Mouse (Mus musculus): Measurements from ENCODE around the gene Tmprss6. TPM values are rescaled to one million over a fixed set of nuclear protein-coding genes. Genes with fewer than 3 reads are reported as not detected.

Gene Tmprss6
- polyA plus RNA-seq, 1 experiment from 2014 or later = 0.23 TPM

- Histone ChIP-seq H3K9ac (no peak overlapping the region), H3K4me2 (no peak overlapping the region), H3K27ac (no peak overlapping the region), H3K4me3 (no peak overlapping the region), H3K9me3 (0 out of 2 replicates have a peak, but pooled peaks cover 4% of the 10 kb centered on the region), H3K36me3 (no peaks in the 10 kb centered on the region), H3K27me3 (peaks cover 7% of the 10 kb centered on the region; the same call in 1 of the 2 replicates), H3K4me1 (replicated peaks) (no peaks in the 10 kb centered on the region)
- WGBS = 86% methylated on average over 1 of the region's 1 CpGs
- no peak for ATAC-seq (ENCODE audit: low FRiP score)
These were observed 35.6 kb upstream of the Tmprss6 start for GRCm38 (mm10) chr15:78504013-78504412.

GRCm38 (mm10) chr15:78502437-78503132 is 34.2 kb upstream of the Tmprss6 start:
- 88% methylated on average over 18 of the region's 18 CpGs for WGBS
- no peak overlapping the region for H3K9ac ChIP-seq
- H3K4me1 ChIP-seq (replicated peaks) = no peaks in the 10 kb centered on the region
- peaks cover 7% of the 10 kb centered on the region; the same call in 1 of the 2 replicates for H3K27me3 ChIP-seq
- 0 out of 2 replicates have a peak, but pooled peaks cover 4% of the 10 kb centered on the region for H3K9me3 ChIP-seq
- no peak overlapping the region for H3K27ac ChIP-seq
- H3K4me3 ChIP-seq = no peak overlapping the region
- no peaks in the 10 kb centered on the region for H3K36me3 ChIP-seq
- ATAC-seq (ENCODE audit: low FRiP score) = no peak
- no peak overlapping the region for H3K4me2 ChIP-seq

- no peak within 1 kb of the TSS for H3K9ac ChIP-seq
- WGBS = 91% methylated on average over 11 of the region's 11 CpGs
- no peaks in the 10 kb centered on the region for H3K4me1 ChIP-seq (replicated peaks)
- H3K4me3 ChIP-seq = no peak within 1 kb of the TSS
- no peaks in the 10 kb centered on the region for H3K36me3 ChIP-seq
- 0 out of 2 replicates have a peak, but pooled peaks cover 3% of the 10 kb centered on the region for H3K27me3 ChIP-seq
- no peak for ATAC-seq (ENCODE audit: low FRiP score)
- no peak within 1 kb of the TSS for H3K4me2 ChIP-seq
- no peak within 1 kb of the TSS for H3K27ac ChIP-seq
- H3K9me3 ChIP-seq = no peaks in the 10 kb centered on the region
These were observed 26.6 kb upstream of the Tmprss6 start, which contains the start of gene Il2rb for GRCm38 (mm10) chr15:78494968-78495406. TSS of gene Il2rb (minus strand) at chr15:78495271.

GRCm38 (mm10) chr15:78493401-78494010 is 25.1 kb upstream of the Tmprss6 start:
- Histone ChIP-seq H3K4me1 (replicated peaks) (no peaks in the 10 kb centered on the region), H3K4me3 (no peak overlapping the region), H3K36me3 (no peaks in the 10 kb centered on the region), H3K9ac (no peak overlapping the region), H3K27ac (no peak overlapping the region), H3K4me2 (no peak overlapping the region), H3K9me3 (no peaks in the 10 kb centered on the region), H3K27me3 (no peaks in the 10 kb centered on the region; the same call in 1 of the 2 replicates)
- 85% methylated on average over 10 of the region's 10 CpGs for WGBS
- ATAC-seq (ENCODE audit: low FRiP score) = no peak

- 87% methylated on average over 3 of the region's 3 CpGs for WGBS
- Histone ChIP-seq H3K9ac (no peak overlapping the region), H3K4me2 (no peak overlapping the region), H3K9me3 (no peaks in the 10 kb centered on the region), H3K4me3 (no peak overlapping the region), H3K27ac (no peak overlapping the region), H3K36me3 (no peaks in the 10 kb centered on the region), H3K27me3 (no peaks in the 10 kb centered on the region; the same call in 1 of the 2 replicates), H3K4me1 (replicated peaks) (no peaks in the 10 kb centered on the region)
- ATAC-seq (ENCODE audit: low FRiP score) = no peak
These were observed 22.9 kb upstream of the Tmprss6 start for GRCm38 (mm10) chr15:78491301-78491700.

GRCm38 (mm10) chr15:78489906-78490305 is 21.5 kb upstream of the Tmprss6 start:
- Histone ChIP-seq H3K4me3 (no peak overlapping the region), H3K9ac (no peak overlapping the region), H3K4me2 (no peak overlapping the region), H3K36me3 (no peaks in the 10 kb centered on the region), H3K9me3 (no peaks in the 10 kb centered on the region), H3K27ac (no peak overlapping the region), H3K4me1 (replicated peaks) (no peaks in the 10 kb centered on the region), H3K27me3 (no peaks in the 10 kb centered on the region; the same call in 1 of the 2 replicates)
- 75% methylated on average over 8 of the region's 8 CpGs for WGBS
- ATAC-seq (ENCODE audit: low FRiP score) = no peak

- H3K9ac ChIP-seq = no peak overlapping the region
- H3K27ac ChIP-seq = no peak overlapping the region
- no peak overlapping the region for H3K4me2 ChIP-seq
- H3K4me3 ChIP-seq = no peak overlapping the region
- 94% methylated on average over 3 of the region's 3 CpGs for WGBS
- no peaks in the 10 kb centered on the region for H3K4me1 ChIP-seq (replicated peaks)
- no peak for ATAC-seq (ENCODE audit: low FRiP score)
- H3K36me3 ChIP-seq = no peaks in the 10 kb centered on the region
- peaks cover 5% of the 10 kb centered on the region; the same call in 1 of the 2 replicates for H3K27me3 ChIP-seq
- no peaks in the 10 kb centered on the region for H3K9me3 ChIP-seq
These were observed 20.8 kb upstream of the Tmprss6 start for GRCm38 (mm10) chr15:78489248-78489647.

- H3K9me3 ChIP-seq = no peaks in the 10 kb centered on the region
- H3K27me3 ChIP-seq = peaks cover 5% of the 10 kb centered on the region; the same call in 1 of the 2 replicates
- no peak overlapping the region for H3K4me3 ChIP-seq
- ATAC-seq (ENCODE audit: low FRiP score) = no peak
- H3K27ac ChIP-seq = no peak overlapping the region
- no peak overlapping the region for H3K9ac ChIP-seq
- H3K4me2 ChIP-seq = no peak overlapping the region
- no peaks in the 10 kb centered on the region for H3K4me1 ChIP-seq (replicated peaks)
- WGBS = 70% methylated on average over 4 of the region's 4 CpGs
- no peaks in the 10 kb centered on the region for H3K36me3 ChIP-seq
These were observed 18.6 kb upstream of the Tmprss6 start for GRCm38 (mm10) chr15:78487066-78487465.

- H3K4me1 ChIP-seq (replicated peaks) = no peaks in the 10 kb centered on the region
- H3K9ac ChIP-seq = no peak overlapping the region
- no peak overlapping the region for H3K27ac ChIP-seq
- H3K9me3 ChIP-seq = no peaks in the 10 kb centered on the region
- ATAC-seq (ENCODE audit: low FRiP score) = no peak
- no peaks in the 10 kb centered on the region for H3K36me3 ChIP-seq
- peaks cover 5% of the 10 kb centered on the region; the same call in 1 of the 2 replicates for H3K27me3 ChIP-seq
- no peak overlapping the region for H3K4me3 ChIP-seq
- H3K4me2 ChIP-seq = no peak overlapping the region
- WGBS = 100% methylated on average over 1 of the region's 1 CpGs
These were observed 18.1 kb upstream of the Tmprss6 start for GRCm38 (mm10) chr15:78486564-78486963.

- no peak for ATAC-seq (ENCODE audit: low FRiP score)
- H3K36me3 ChIP-seq = no peaks in the 10 kb centered on the region
- no peaks in the 10 kb centered on the region for H3K4me1 ChIP-seq (replicated peaks)
- no peaks in the 10 kb centered on the region for H3K9me3 ChIP-seq
- 0 out of 2 replicates have a peak, but pooled peaks cover 5% of the 10 kb centered on the region for H3K27me3 ChIP-seq
- H3K4me2 ChIP-seq = no peak overlapping the region
- no peak overlapping the region for H3K9ac ChIP-seq
- H3K4me3 ChIP-seq = no peak overlapping the region
- no peak overlapping the region for H3K27ac ChIP-seq
- 84% methylated on average over 4 of the region's 4 CpGs for WGBS
These were observed 14.9 kb upstream of the Tmprss6 start for GRCm38 (mm10) chr15:78483311-78483710.

GRCm38 (mm10) chr15:78482518-78482917 is 14.1 kb upstream of the Tmprss6 start:
- H3K27ac ChIP-seq = no peak overlapping the region
- no peaks in the 10 kb centered on the region for H3K36me3 ChIP-seq
- 0 out of 2 replicates have a peak, but pooled peaks cover 5% of the 10 kb centered on the region for H3K27me3 ChIP-seq
- WGBS = 79% methylated on average over 3 of the region's 3 CpGs
- H3K9me3 ChIP-seq = no peaks in the 10 kb centered on the region
- no peak overlapping the region for H3K9ac ChIP-seq
- H3K4me1 ChIP-seq (replicated peaks) = no peaks in the 10 kb centered on the region
- no peak overlapping the region for H3K4me3 ChIP-seq
- no peak overlapping the region for H3K4me2 ChIP-seq
- no peak for ATAC-seq (ENCODE audit: low FRiP score)

- H3K9ac ChIP-seq = no peak overlapping the region
- H3K27ac ChIP-seq = no peak overlapping the region
- H3K36me3 ChIP-seq = no peaks in the 10 kb centered on the region
- H3K4me3 ChIP-seq = no peak overlapping the region
- H3K4me2 ChIP-seq = no peak overlapping the region
- H3K9me3 ChIP-seq = no peaks in the 10 kb centered on the region
- WGBS = 50% methylated on average over 9 of the region's 9 CpGs
- ATAC-seq (ENCODE audit: low FRiP score) = no peak
- H3K4me1 ChIP-seq (replicated peaks) = no peaks in the 10 kb centered on the region
- 0 out of 2 replicates have a peak, but pooled peaks cover 5% of the 10 kb centered on the region for H3K27me3 ChIP-seq
These were observed 13.1 kb upstream of the Tmprss6 start for GRCm38 (mm10) chr15:78481448-78482000.
